Mouse (Mus musculus): ENCODE results near the gene Mlf2. TPM values are rescaled to one million over a fixed set of nuclear protein-coding genes. Genes with fewer than 3 reads are reported as not detected.
A peak's percentile ranks its signal among the peaks of the same experiment; 100 is the strongest.

The Mlf2 gene
- polyA plus RNA-seq, 1 experiment from 2014 or later, result 346 TPM

GRCm38 (mm10) chr6:124921539-124921938 lies 9.6 kb upstream of the Mlf2 start:
- Histone ChIP-seq H3K36me3 (ENCODE audit: control insufficient read depth, insufficient read depth, low read length) (no peaks in the 10 kb centered on the region), H3K27me3 (replicated peaks; ENCODE audit: control insufficient read depth, insufficient read depth, low read length) (no peaks in the 10 kb centered on the region), H3K4me2 (ENCODE audit: low read depth, low read length) (no peak overlapping the region), H3K4me3 (ENCODE audit: low read depth, low read length) (no peak overlapping the region), H3K9ac (ENCODE audit: low read depth, low read length) (no peak overlapping the region), H3K9me3 (ENCODE audit: control insufficient read depth, low read length) (no peaks in the 10 kb centered on the region), H3K27ac (replicated peaks; ENCODE audit: low read depth, low read length) (peak overlapping the region; percentile 100; the same call in 1 of the 2 replicates), H3K4me1 (ENCODE audit: control insufficient read depth, insufficient read depth, low read length) (peaks cover 41% of the 10 kb centered on the region)
- DNase-seq (ENCODE audit: low spot score) (no peak), ATAC-seq (ENCODE audit: low read depth) (no peak)
- 62% methylated on average over 4 of the region's 4 CpGs for WGBS

- Histone ChIP-seq H3K27me3 (replicated peaks; ENCODE audit: control insufficient read depth, insufficient read depth, low read length) (no peaks in the 10 kb centered on the region), H3K4me1 (ENCODE audit: control insufficient read depth, insufficient read depth, low read length) (peaks cover 35% of the 10 kb centered on the region), H3K9me3 (ENCODE audit: control insufficient read depth, low read length) (no peaks in the 10 kb centered on the region), H3K4me2 (ENCODE audit: low read depth, low read length) (peak overlapping the region; percentile 24), H3K4me3 (ENCODE audit: low read depth, low read length) (no peak overlapping the region), H3K9ac (ENCODE audit: low read depth, low read length) (peak overlapping the region; percentile 22; the same call in 1 of the 2 replicates), H3K36me3 (ENCODE audit: control insufficient read depth, insufficient read depth, low read length) (no peaks in the 10 kb centered on the region), H3K27ac (replicated peaks; ENCODE audit: low read depth, low read length) (peak overlapping the region; percentile 83)
- no peak for DNase-seq (ENCODE audit: low spot score)
- ATAC-seq (ENCODE audit: low read depth), result no peak
- WGBS, result 27% methylated on average over 12 of the region's 12 CpGs
These were observed 5.9 kb upstream of the Mlf2 start for GRCm38 (mm10) chr6:124925173-124925793.

- H3K9ac ChIP-seq (ENCODE audit: low read depth, low read length), result peak overlapping the region; percentile 25; the same call in 1 of the 2 replicates
- peak overlapping the region; percentile 24; the same call in 1 of the 2 replicates for H3K4me2 ChIP-seq (ENCODE audit: low read depth, low read length)
- no peak overlapping the region for H3K4me3 ChIP-seq (ENCODE audit: low read depth, low read length)
- 31% methylated on average over 5 of the region's 5 CpGs for WGBS
- no peaks in the 10 kb centered on the region for H3K27me3 ChIP-seq (replicated peaks; ENCODE audit: control insufficient read depth, insufficient read depth, low read length)
- no peaks in the 10 kb centered on the region for H3K9me3 ChIP-seq (ENCODE audit: control insufficient read depth, low read length)
- no peak; the same call in 1 of the 2 replicates for ATAC-seq (ENCODE audit: low read depth)
- no peaks in the 10 kb centered on the region for H3K36me3 ChIP-seq (ENCODE audit: control insufficient read depth, insufficient read depth, low read length)
- H3K27ac ChIP-seq (replicated peaks; ENCODE audit: low read depth, low read length), result peak overlapping the region; percentile 83
- peaks cover 31% of the 10 kb centered on the region for H3K4me1 ChIP-seq (ENCODE audit: control insufficient read depth, insufficient read depth, low read length)
- peak; percentile 78 for DNase-seq (ENCODE audit: low spot score)
These were observed 5.2 kb upstream of the Mlf2 start for GRCm38 (mm10) chr6:124925941-124926340.

- Histone ChIP-seq H3K9me3 (ENCODE audit: control insufficient read depth, low read length) (no peaks in the 10 kb centered on the region), H3K27me3 (replicated peaks; ENCODE audit: control insufficient read depth, insufficient read depth, low read length) (no peaks in the 10 kb centered on the region), H3K36me3 (ENCODE audit: control insufficient read depth, insufficient read depth, low read length) (peaks cover 28% of the 10 kb centered on the region), H3K9ac (ENCODE audit: low read depth, low read length) (peak overlapping the region; percentile 97), H3K4me2 (ENCODE audit: low read depth, low read length) (peak overlapping the region; percentile 51), H3K27ac (replicated peaks; ENCODE audit: low read depth, low read length) (peak overlapping the region; percentile 97), H3K4me1 (ENCODE audit: control insufficient read depth, insufficient read depth, low read length) (peaks cover 29% of the 10 kb centered on the region), H3K4me3 (ENCODE audit: low read depth, low read length) (peak overlapping the region; percentile 98)
- DNase-seq (ENCODE audit: low spot score) (no peak), ATAC-seq (ENCODE audit: low read depth) (no peak)
- WGBS, result 18% methylated on average over 1 of the region's 1 CpGs
These were observed 955 bp upstream of the Mlf2 start for GRCm38 (mm10) chr6:124930231-124930630.

- Histone ChIP-seq H3K4me2 (ENCODE audit: low read depth, low read length) (peak overlapping the region; percentile 92), H3K9ac (ENCODE audit: low read depth, low read length) (peak overlapping the region; percentile 97), H3K9me3 (ENCODE audit: control insufficient read depth, low read length) (no peaks in the 10 kb centered on the region), H3K27me3 (replicated peaks; ENCODE audit: control insufficient read depth, insufficient read depth, low read length) (no peaks in the 10 kb centered on the region), H3K4me1 (ENCODE audit: control insufficient read depth, insufficient read depth, low read length) (peaks cover 17% of the 10 kb centered on the region), H3K4me3 (ENCODE audit: low read depth, low read length) (peak overlapping the region; percentile 98), H3K36me3 (ENCODE audit: control insufficient read depth, insufficient read depth, low read length) (peaks cover 43% of the 10 kb centered on the region), H3K27ac (replicated peaks; ENCODE audit: low read depth, low read length) (peak overlapping the region; percentile 97)
- ATAC-seq (ENCODE audit: low read depth) (peak; percentile 23), DNase-seq (ENCODE audit: low spot score) (peak; percentile 78)
- WGBS, result under 1% methylated on average over 40 of the region's 48 CpGs
These were observed 533 bp downstream of the Mlf2 start for GRCm38 (mm10) chr6:124931525-124932313.

GRCm38 (mm10) chr6:124932314-124932695 lies 1.1 kb downstream of the Mlf2 start:
- DNase-seq (ENCODE audit: low spot score), result no peak
- peak overlapping the region; percentile 98 for H3K4me3 ChIP-seq (ENCODE audit: low read depth, low read length)
- H3K9ac ChIP-seq (ENCODE audit: low read depth, low read length), result peak overlapping the region; percentile 97
- ATAC-seq (ENCODE audit: low read depth), result no peak
- peak overlapping the region; percentile 92 for H3K4me2 ChIP-seq (ENCODE audit: low read depth, low read length)
- H3K4me1 ChIP-seq (ENCODE audit: control insufficient read depth, insufficient read depth, low read length), result peaks cover 17% of the 10 kb centered on the region
- H3K36me3 ChIP-seq (ENCODE audit: control insufficient read depth, insufficient read depth, low read length), result peaks cover 49% of the 10 kb centered on the region
- H3K9me3 ChIP-seq (ENCODE audit: control insufficient read depth, low read length), result no peaks in the 10 kb centered on the region
- H3K27ac ChIP-seq (replicated peaks; ENCODE audit: low read depth, low read length), result peak overlapping the region; percentile 97
- H3K27me3 ChIP-seq (replicated peaks; ENCODE audit: control insufficient read depth, insufficient read depth, low read length), result no peaks in the 10 kb centered on the region
- WGBS, result 41% methylated on average over 12 of the region's 12 CpGs

- Histone ChIP-seq H3K36me3 (ENCODE audit: control insufficient read depth, insufficient read depth, low read length) (peaks cover 57% of the 10 kb centered on the region), H3K4me3 (ENCODE audit: low read depth, low read length) (no peak overlapping the region)
- no peak for ATAC-seq (ENCODE audit: low read depth)
These were observed 1.9 kb downstream of the Mlf2 start for GRCm38 (mm10) chr6:124933127-124933526.

GRCm38 (mm10) chr6:124934670-124935069 lies 3.5 kb downstream of the Mlf2 start:
- ATAC-seq (ENCODE audit: low read depth) (no peak), DNase-seq (ENCODE audit: low spot score) (no peak)
- no peak overlapping the region for H3K4me3 ChIP-seq (ENCODE audit: low read depth, low read length)
- WGBS, result 92% methylated on average over 7 of the region's 7 CpGs
- no peaks in the 10 kb centered on the region for H3K27me3 ChIP-seq (replicated peaks; ENCODE audit: control insufficient read depth, insufficient read depth, low read length)
- H3K9me3 ChIP-seq (ENCODE audit: control insufficient read depth, low read length), result no peaks in the 10 kb centered on the region
- no peak overlapping the region for H3K4me2 ChIP-seq (ENCODE audit: low read depth, low read length)
- H3K4me1 ChIP-seq (ENCODE audit: control insufficient read depth, insufficient read depth, low read length), result peaks cover 16% of the 10 kb centered on the region
- H3K9ac ChIP-seq (ENCODE audit: low read depth, low read length), result 0 out of 2 replicates have a peak overlapping the region, but pooled peaks have one; percentile 14
- H3K27ac ChIP-seq (replicated peaks; ENCODE audit: low read depth, low read length), result no peak overlapping the region
- peaks cover 71% of the 10 kb centered on the region for H3K36me3 ChIP-seq (ENCODE audit: control insufficient read depth, insufficient read depth, low read length)

More at GRCm38 (mm10) chr6:124933127-124933526, 1.9 kb downstream of the Mlf2 start:
- H3K9ac ChIP-seq (ENCODE audit: low read depth, low read length), result no peak overlapping the region
- no peaks in the 10 kb centered on the region for H3K9me3 ChIP-seq (ENCODE audit: control insufficient read depth, low read length)
- DNase-seq (ENCODE audit: low spot score), result no peak
- 0 out of 2 replicates have a peak overlapping the region, but pooled peaks have one; percentile 92 for H3K4me2 ChIP-seq (ENCODE audit: low read depth, low read length)
- peaks cover 17% of the 10 kb centered on the region for H3K4me1 ChIP-seq (ENCODE audit: control insufficient read depth, insufficient read depth, low read length)
- 93% methylated on average over 3 of the region's 3 CpGs for WGBS
- H3K27me3 ChIP-seq (replicated peaks; ENCODE audit: control insufficient read depth, insufficient read depth, low read length), result no peaks in the 10 kb centered on the region
- H3K27ac ChIP-seq (replicated peaks; ENCODE audit: low read depth, low read length), result no peak overlapping the region

All from embryonic facial prominence, embryonic 14.5 days (tissue).